Mouse (Mus musculus): ENCODE measurements around the gene Fbxw2. TPM values are rescaled to one million over a fixed set of nuclear protein-coding genes. Genes with fewer than 3 reads are reported as not detected.

The Fbxw2 gene
- polyA plus RNA-seq (2012; rRNA removed) = 26.3 and 30.8 TPM in 2 replicates
- polyA plus RNA-seq (2014; fragmentation: Nextera tagmentation; extraction: Ambion mirVana) = 38.6 and 41.7 TPM in 2 replicates

- Histone ChIP-seq H3K4me2 (ENCODE audit: low read depth) (peak within 1 kb of the TSS; percentile 88), H3K9me3 (ENCODE audit: control insufficient read depth, low read length) (no peaks in the 10 kb centered on the region), H3K36me3 (replicated peaks; ENCODE audit: control insufficient read depth, insufficient read depth, low read depth) (peaks cover 17% of the 10 kb centered on the region), H3K4me3 (ENCODE audit: insufficient read depth in 1 of 2, low read depth in 2 of 2, low read length in 2 of 2) (peak within 1 kb of the TSS; percentile 87 to 93), H3K27me3 (ENCODE audit: control insufficient read depth, insufficient read depth, low read length) (no peaks in the 10 kb centered on the region), H3K9ac (replicated peaks) (peak within 1 kb of the TSS; percentile 96), H3K4me1 (replicated peaks; ENCODE audit: control insufficient read depth in 2 of 2, insufficient read depth in 2 of 2, low read length in 1 of 2) (peaks cover 21 to 27% of the 10 kb centered on the region in 2 experiments), H3K27ac (peak within 1 kb of the TSS; percentile 74)
- TF ChIP-seq CTCF (IDR thresholded peaks at IDR 0.05; ENCODE audit: low read depth) (no peak), EP300 (IDR thresholded peaks at IDR 0.05; ENCODE audit: low read depth) (no peak)
- ATAC-seq (ENCODE audit: insufficient read depth) (peak; percentile 96), DNase-seq (ENCODE audit: low read depth in 3 of 3, low spot score in 3 of 3) (peak; percentile 79 to 83 (median 82))
- WGBS (ENCODE audit: insufficient replicate concordance) = under 1% methylated on average over 57 of the region's 57 CpGs
Measured at GRCm38 (mm10) chr2:34825827-34826459, at the start of gene Fbxw2. Gene Fbxw2, minus strand, starts transcription at chr2:34826311.

GRCm38 (mm10) chr2:34874816-34875345 is 48.8 kb upstream of the Fbxw2 start, which contains the start of gene Psmd5:
Gene Psmd5, minus strand, starts transcription at chr2:34874968.
- H3K27me3 ChIP-seq (ENCODE audit: control insufficient read depth, insufficient read depth, low read length) = peaks cover 14% of the 10 kb centered on the region
- H3K9ac ChIP-seq (replicated peaks) = peak within 1 kb of the TSS; percentile 35
- no peaks in the 10 kb centered on the region for H3K36me3 ChIP-seq (replicated peaks; ENCODE audit: control insufficient read depth, insufficient read depth, low read depth)
- ATAC-seq (ENCODE audit: insufficient read depth) (no peak), DNase-seq (ENCODE audit: low read depth in 3 of 3, low spot score in 3 of 3) (no peak)
- peaks cover 6 to 8% of the 10 kb centered on the region in 2 experiments for H3K4me1 ChIP-seq (replicated peaks; ENCODE audit: control insufficient read depth in 2 of 2, insufficient read depth in 2 of 2, low read length in 1 of 2)
- peak within 1 kb of the TSS; percentile 33 for H3K4me2 ChIP-seq (ENCODE audit: low read depth)
- TF ChIP-seq EP300 (IDR thresholded peaks at IDR 0.05; ENCODE audit: low read depth) (no peak), CTCF (IDR thresholded peaks at IDR 0.05; ENCODE audit: low read depth) (no peak)
- no peak within 1 kb of the TSS for H3K27ac ChIP-seq
- WGBS (ENCODE audit: insufficient replicate concordance) = 24% methylated on average over 8 of the region's 8 CpGs
- H3K4me3 ChIP-seq (ENCODE audit: insufficient read depth in 1 of 2, low read depth in 2 of 2, low read length in 2 of 2) = peak within 1 kb of the TSS; percentile 17 to 47
- H3K9me3 ChIP-seq (ENCODE audit: control insufficient read depth, low read length) = no peaks in the 10 kb centered on the region

- peaks cover 14% of the 10 kb centered on the region for H3K27me3 ChIP-seq (ENCODE audit: control insufficient read depth, insufficient read depth, low read length)
- H3K27ac ChIP-seq = no peak within 1 kb of the TSS
- no peak for TF ChIP-seq EP300 (IDR thresholded peaks at IDR 0.05; ENCODE audit: low read depth)
- H3K9me3 ChIP-seq (ENCODE audit: control insufficient read depth, low read length) = no peaks in the 10 kb centered on the region
- H3K9ac ChIP-seq (replicated peaks) = peak within 1 kb of the TSS; percentile 35
- peaks cover 8 to 11% of the 10 kb centered on the region in 2 experiments for H3K4me1 ChIP-seq (replicated peaks; ENCODE audit: control insufficient read depth in 2 of 2, insufficient read depth in 2 of 2, low read length in 1 of 2)
- peak within 1 kb of the TSS; percentile 17 to 47 for H3K4me3 ChIP-seq (ENCODE audit: insufficient read depth in 1 of 2, low read depth in 2 of 2, low read length in 2 of 2)
- H3K4me2 ChIP-seq (ENCODE audit: low read depth) = peak within 1 kb of the TSS; percentile 33
- no peaks in the 10 kb centered on the region for H3K36me3 ChIP-seq (replicated peaks; ENCODE audit: control insufficient read depth, insufficient read depth, low read depth)
- WGBS (ENCODE audit: insufficient replicate concordance) = 18% methylated on average over 14 of the region's 14 CpGs
- ATAC-seq (ENCODE audit: insufficient read depth) (no peak), DNase-seq (ENCODE audit: low read depth in 3 of 3, low spot score in 3 of 3) (no peak)
Measured at GRCm38 (mm10) chr2:34874271-34874670, 48.2 kb upstream of the Fbxw2 start, which contains the start of gene Cutal. Gene Cutal, plus strand, starts transcription at chr2:34874396.

GRCm38 (mm10) chr2:34870520-34871474 is 44.7 kb upstream of the Fbxw2 start:
- WGBS (ENCODE audit: insufficient replicate concordance) = under 1% methylated on average over 67 of the region's 67 CpGs
- DNase-seq (ENCODE audit: low read depth in 3 of 3, low spot score in 3 of 3) (peak; percentile 100), ATAC-seq (ENCODE audit: insufficient read depth) (peak; percentile 91)
- TF ChIP-seq EP300 (IDR thresholded peaks at IDR 0.05; ENCODE audit: low read depth) = peak; percentile 96
- no peak for TF ChIP-seq CTCF (IDR thresholded peaks at IDR 0.05; ENCODE audit: low read depth)
- H3K4me1 ChIP-seq (replicated peaks; ENCODE audit: control insufficient read depth in 2 of 2, insufficient read depth in 2 of 2, low read length in 1 of 2) = peaks cover 15 to 20% of the 10 kb centered on the region in 2 experiments
- peak overlapping the region; percentile 93 for H3K27ac ChIP-seq
- H3K9me3 ChIP-seq (ENCODE audit: control insufficient read depth, low read length) = no peaks in the 10 kb centered on the region
- peak overlapping the region; percentile 89 to 91 for H3K4me3 ChIP-seq (ENCODE audit: insufficient read depth in 1 of 2, low read depth in 2 of 2, low read length in 2 of 2)
- H3K36me3 ChIP-seq (replicated peaks; ENCODE audit: control insufficient read depth, insufficient read depth, low read depth) = peaks cover 8% of the 10 kb centered on the region
- peaks cover 14% of the 10 kb centered on the region for H3K27me3 ChIP-seq (ENCODE audit: control insufficient read depth, insufficient read depth, low read length)
- H3K4me2 ChIP-seq (ENCODE audit: low read depth) = peak overlapping the region; percentile 95
- peak overlapping the region; percentile 91 for H3K9ac ChIP-seq (replicated peaks)

All from liver, embryonic 14.5 days (tissue).